Mouse (Mus musculus): ENCODE measurements around the gene Bcl7c.
A peak's percentile ranks its signal among the peaks of the same experiment; 100 is the strongest.
"Not testable (repeated sequence)": the region's sequence is repeated elsewhere in the genome, so short reads cannot be mapped to it uniquely, and the experiment has no call there.

Gene Bcl7c

DNA sequence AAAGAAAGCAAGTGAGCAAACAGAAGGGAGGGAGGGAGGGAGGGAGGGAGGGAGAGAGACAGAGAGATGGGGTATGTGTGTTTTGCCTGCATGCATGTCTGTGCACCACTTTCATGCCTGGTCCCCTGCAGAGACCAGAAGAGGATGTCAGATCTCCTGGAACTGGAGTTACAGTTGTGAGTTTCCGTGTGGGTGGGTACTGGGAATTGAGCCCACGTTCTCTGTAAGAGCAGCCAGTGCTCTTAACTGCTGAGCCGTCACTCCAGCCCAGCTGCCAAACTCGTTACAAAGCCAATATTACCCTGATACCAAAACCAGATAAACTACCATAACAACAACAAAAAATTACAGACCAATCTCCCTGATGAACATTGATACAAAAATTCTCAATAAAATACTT lies 67.5 kb downstream of the Bcl7c start:
- no peak for DNase-seq

DNA sequence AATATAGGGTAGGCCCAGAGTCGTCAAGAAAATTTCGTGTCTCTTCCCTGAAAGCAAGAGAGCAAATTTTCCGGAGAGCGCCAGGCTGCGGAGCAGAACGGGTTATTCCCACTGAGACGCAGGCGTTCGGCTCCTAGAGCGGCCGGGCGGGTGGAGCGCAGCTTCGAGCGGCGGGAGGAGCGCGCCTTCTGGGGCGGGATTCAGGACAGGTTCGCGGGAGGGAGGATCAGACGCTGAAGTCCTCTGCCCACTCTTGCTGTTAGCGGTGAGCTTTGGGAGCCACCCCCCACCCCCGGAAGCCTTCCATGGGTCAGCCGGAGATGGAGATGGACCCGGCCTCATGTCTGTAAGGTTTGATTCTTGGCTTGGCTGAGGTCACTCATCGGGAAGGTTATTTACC lies 71.8 kb downstream of the Bcl7c start:
- peak; percentile 87 to 91 for DNase-seq

DNA sequence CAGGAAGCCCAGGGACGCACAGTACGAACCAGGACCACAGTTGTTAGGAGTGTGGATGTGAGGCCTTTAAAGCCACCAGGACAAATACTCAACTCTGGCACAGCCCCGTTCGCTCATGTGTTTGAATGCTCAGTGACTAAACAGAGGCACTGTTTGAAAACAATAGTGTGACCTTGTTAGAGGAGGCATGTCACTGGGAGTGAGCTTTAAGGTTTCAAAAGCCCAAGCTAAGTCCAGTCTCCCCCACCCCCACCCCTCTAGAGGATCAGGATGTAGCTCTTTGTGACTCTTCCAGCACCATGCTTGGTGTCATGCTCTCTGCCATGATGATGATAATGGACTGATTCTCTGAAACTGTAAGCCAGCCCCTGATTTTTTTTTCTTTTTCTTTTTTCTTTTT lies 77.3 kb downstream of the Bcl7c start:
- no peak for DNase-seq

DNA sequence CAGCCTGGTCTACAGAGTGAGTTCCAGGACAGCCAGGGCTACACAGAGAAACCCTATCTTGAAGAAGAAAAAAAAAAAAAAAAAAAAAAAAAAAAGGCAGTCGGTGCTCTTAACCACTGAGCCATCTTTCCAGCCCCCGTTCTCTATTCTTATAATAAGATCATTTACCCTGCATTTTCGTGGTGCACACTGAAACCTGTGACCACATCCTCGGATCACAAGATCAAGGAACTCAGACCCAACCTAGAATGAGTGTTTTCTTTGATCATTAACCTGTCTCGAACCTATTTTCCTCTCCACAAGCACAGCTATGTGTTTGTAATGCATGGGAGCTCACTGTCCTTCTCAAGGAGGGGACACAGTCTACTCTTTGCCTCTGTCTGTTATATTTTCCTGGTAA lies 80.1 kb downstream of the Bcl7c start:
- no peak for DNase-seq

DNA sequence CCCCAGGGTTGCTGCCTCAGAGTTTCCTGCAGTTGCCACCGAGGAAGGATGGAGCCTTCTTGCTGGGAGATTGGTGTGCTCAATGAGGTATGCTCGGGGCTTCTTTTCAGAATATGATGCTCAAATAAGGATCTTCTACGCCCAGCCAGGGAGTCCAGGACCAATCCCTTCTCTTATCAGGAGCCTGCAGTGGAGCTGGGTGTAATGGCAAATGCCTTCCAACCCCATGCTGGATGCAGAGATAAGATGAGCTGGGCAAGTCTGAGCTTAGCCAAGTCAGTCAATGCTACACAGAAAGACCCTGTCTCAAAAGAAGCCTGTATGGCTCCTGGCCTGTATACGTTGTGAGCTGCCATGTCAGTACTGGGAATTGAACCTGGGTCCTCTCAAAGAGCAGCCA lies 82.3 kb downstream of the Bcl7c start:
- no peak for DNase-seq

DNA sequence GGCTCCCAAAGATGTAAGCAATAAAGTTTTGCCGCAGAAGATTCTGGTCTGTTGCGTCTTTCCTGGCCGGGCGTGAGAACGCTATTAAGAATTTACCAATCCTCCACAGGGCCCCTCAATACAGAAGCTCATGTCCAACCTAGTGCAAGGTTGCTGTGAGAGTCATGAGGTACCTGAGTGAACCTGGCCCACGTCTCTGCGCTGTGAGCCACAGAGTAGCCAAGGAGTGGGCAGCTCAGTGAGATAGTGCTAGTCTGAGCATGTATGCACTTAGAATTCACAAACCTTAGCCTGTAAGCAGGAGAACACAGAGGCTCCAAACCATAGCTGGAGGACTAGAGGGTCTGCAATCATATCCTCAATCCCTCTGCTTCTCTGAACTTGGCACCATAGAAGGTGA lies 82.7 kb downstream of the Bcl7c start:
- no peak for DNase-seq

DNA sequence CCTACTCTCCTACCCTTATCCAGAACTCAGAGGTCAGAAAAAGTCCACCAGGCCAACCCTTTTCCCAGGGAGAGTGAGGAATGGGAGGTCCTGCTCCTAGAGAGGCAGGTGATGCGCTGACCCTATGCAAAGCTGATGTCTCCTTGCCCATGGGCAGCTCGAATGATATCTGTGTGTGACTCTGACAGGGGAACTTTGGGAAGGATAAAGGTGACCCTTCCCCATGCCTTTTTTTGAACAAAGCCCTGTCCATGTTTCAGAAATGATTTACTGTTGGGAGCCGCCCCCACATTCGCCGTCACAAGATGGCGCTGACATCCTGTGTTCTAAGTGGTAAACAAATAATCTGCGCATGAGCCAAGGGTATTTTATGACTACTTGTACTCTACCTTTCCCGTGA lies 90.3 kb downstream of the Bcl7c start:
- not testable (repeated sequence) for DNase-seq

DNA sequence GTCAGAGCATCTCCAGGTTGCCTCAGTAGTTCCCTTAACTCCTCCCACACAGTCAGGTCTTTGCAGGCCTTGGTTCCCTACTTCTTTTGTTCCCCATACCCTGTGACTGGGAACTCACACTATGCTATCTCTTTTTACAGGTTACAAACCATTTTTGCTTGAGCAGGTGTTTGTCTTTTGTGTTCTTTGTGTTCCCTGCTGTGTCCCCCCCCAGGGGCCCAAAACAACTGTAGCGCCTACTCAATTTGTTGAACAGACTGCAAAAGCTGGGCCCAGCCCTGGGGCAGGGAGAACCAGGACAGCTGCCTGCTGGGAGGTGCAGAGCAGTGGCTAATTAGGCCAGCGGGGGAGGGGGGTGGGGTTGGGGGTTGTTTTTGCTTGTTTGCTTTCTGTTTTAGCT lies 90.8 kb downstream of the Bcl7c start:
- DNase-seq, result no peak

DNA sequence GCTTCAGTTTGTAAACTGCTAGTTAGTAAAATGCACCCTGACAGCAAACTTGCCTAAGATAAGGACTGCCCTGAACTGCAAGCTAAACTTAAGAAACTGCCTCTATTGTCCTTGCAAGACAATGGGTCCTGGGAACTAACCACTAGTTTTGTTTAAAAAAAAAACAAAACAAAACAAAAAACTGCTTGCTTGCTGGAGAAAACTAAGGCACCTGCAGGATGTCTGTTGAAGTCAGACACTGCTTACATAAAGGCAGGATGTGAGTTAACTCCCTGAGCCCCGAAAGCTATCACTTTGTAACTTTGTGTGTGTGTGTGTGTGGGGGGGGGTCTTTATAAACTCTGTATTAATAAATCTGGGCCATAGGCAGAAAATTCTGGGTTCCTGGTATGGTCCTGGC lies 91.9 kb downstream of the Bcl7c start:
- no peak for DNase-seq

DNA sequence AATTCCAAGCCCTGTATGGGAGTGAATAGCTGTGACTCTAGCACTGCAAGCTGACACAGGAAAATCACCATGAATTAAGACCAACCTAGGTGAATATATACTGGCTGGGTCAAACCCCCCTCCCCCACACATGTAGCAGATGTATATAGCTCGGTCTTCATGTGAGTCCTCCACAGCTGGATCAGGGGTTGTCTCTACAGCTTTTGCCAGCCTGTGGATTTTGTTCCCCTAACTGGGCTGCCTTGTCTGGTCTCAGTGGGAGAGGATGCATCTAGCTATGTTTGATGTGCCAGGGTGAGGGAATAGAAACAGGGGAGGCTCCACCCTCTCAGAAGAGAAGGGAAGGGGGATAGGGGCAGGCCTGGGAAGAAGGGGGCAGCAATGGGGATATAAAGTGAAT lies 92.4 kb downstream of the Bcl7c start:
- no peak for DNase-seq

DNA sequence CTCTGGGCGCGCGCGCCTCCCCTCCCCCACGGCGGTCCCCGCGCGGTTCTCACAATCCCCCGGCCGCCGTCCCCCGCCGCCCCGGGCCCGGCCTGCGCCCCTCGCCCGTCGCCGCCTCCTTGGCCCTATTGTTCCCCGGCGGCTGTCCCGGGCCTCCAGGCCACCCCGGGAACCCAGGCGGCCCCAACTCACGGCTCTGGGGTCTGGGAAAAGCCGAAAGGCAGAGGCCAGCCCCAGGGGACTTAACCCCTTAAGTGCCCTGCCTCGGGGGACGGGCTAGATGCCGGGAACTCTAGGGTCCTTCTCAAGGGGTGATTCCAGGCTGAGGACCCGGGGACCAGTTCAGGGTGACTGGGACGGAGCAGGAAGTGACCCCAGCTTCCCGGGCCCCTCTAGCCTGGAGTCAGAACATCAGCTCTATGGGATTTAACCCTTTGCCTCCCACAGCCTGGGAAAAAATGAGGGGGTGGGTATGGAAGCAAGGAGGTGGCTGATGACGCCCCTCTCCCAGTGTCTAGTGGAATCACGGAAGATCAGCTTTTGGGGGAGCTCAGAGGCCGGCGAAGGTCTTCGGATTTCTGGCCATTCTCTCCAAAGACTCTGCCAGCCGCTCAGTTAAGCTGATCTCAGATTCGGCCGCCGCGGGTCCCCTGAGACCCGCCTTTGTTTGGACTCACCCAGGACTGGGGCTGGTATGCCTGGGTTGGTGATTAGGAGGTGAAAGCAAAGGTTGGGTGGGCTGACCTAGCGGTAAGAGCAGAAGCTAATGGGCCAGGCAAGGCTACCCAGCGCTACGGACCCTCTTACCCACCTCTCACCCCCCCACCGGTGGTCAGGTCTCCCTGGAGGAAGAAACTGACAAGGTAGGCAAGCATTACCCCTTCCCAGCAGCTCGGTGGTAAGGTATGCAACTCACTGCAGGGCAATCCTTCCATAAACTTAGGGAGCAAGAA lies 93.6 kb downstream of the Bcl7c start, which contains the start of gene Zfp629:
TSS of gene Zfp629 (minus strand) at position 907 of the 953 bp plus-strand sequence.
- peak; percentile 79 to 90 for DNase-seq

DNA sequence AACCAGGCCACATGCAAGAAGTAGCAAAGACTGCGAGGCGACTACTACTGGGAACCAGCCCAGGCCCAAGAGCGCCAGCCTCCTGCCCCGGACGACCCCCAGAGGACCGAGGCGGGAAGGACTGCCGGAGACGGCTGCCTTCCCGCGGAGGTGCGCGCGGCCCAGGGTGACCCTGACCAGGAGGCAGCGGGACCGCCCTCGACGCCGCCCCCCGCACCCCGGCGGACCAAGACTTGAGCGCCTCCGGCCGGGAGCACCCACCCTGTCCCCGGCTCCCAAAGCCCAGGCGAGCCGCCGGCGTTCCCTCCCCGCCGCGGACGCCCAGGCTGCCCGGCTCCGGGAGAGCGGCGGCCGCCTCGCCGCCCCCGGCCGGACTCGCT lies 94.2 kb downstream of the Bcl7c start:
- peak; percentile 72 to 84 for DNase-seq

DNA sequence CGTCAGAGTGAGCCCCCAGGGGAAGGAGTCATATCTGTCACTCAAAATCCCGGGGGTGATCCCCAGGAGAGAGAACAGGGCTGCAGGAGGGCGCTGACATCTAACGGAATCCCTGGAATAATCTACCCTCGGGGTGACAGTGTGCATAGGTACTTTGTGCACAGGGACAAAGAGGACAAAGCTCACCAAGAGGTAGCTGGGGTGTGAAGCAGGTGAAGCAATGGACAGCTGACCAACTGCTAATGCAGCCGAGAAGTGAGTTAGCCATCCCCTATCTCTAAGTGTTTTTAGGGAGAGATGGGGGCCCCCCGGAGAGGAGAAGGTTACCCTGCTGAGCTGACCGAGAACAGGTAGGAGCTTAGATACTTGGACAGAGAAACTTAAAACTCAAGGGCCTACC lies 94.6 kb downstream of the Bcl7c start:
- no peak for DNase-seq

DNA sequence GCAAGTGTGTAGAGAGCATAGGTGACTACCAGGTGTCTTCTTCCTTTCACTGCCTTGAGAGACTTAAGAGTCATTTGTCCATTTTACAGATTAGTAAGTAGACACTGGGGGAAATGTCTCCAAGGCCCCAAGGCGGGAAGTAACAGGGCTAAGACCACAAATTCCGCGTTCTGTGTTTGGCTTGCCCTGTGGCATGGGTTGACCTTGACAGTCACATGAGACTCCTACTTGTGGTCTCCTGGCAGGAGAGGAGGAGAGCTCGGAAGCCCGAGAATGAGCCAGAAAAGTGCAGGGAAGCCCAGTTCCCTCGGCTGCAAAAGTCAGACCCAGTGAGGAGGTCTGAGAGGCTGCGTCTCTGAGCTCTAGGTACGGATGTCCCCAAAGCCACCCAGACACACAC lies 95.2 kb downstream of the Bcl7c start:
- no peak for DNase-seq

DNA sequence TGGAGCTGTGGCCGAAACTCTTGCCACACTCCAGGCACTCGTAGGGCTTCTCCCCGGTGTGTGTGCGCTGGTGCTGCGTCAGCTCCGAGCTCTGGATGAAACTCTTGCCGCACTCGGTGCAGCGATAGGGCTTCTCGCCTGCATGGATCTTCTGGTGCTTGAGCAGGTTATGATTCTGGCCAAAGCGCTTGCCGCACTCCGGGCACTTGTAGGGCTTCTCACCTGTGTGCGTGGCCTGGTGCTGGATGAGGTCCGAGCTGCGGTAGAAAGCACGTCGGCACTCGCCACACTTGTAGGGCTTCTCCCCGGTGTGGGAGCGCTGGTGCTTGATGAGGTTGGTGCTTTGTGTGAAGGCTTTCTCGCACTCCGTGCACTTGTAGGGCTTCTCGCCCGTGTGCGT lies 97.2 kb downstream of the Bcl7c start:
- DNase-seq, result no peak

All from kidney, postnatal 4 days (tissue).